Mouse (Mus musculus): ENCODE results near the gene Ccdc87.
"Not testable (repeated sequence)": the region's sequence is repeated elsewhere in the genome, so short reads cannot be mapped to it uniquely, and the experiment has no call there.

The Ccdc87 gene

GRCm38 (mm10) chr19:4838526-4839140, 533 bp upstream of the Ccdc87 start:
- peak in 1 of 2 experiments; percentile 18 for DNase-seq (ENCODE audit: low spot score in 2 of 2)

DNA sequence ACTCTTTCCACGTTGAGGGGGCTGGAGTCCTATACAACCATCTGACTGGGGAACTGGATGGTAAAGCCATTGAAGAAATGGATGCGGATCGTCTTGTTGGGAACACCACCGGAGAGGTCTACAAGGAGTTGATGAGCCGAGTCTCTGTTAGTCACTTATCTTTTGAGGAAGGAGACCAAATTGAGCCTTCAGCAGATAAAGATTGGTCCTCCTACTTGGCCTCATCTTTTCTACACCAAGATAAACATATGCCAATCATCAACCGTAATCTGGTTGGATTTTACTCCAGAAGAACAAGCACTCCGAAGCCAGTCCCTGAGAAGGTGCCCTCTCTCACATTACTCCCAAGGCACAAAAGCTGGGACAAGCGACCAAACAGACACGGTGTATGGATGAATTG, 1.7 kb downstream of the Ccdc87 start:
- DNase-seq (ENCODE audit: low spot score in 2 of 2), result no peak

DNA sequence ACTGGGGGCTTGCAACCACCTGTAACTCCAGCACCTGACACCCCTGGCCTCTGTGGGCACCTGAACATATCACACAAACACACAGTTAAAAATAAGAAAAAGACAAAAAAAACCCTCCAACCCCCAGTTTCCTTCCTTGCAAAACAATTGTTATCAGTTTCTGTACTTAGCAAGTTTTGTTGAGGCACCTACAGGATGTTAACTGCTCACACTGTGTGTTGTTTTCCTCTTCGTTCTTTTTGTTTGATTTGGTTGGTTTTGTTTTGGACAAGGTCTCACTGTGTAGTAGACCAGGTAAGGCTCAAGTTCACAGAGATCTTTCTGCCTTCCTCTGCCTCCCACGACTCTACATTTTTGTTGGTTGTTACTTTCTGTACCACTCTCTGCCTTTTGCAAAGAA, 3.4 kb downstream of the Ccdc87 start:
- DNase-seq (ENCODE audit: low spot score in 2 of 2), result no peak

DNA sequence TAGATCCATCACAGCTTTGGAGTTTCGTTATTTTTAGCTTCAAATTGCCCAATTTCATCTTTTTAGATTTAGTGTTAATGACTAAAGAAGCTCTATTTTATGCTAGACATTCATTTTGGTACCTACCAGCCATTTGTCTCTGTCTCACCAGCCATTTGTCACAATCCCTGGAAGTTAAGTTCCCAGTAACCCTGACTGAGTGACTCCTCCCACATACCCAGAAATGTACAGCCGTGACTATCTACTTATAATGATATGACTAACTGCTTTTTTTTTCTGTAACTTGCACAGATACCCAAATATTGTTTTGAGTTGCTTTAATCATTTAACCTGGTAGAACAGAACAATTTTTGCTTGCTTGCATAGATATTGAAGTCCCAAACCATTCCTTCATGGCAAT, 6.7 kb downstream of the Ccdc87 start:
- DNase-seq (ENCODE audit: low spot score in 2 of 2), result no peak

DNA sequence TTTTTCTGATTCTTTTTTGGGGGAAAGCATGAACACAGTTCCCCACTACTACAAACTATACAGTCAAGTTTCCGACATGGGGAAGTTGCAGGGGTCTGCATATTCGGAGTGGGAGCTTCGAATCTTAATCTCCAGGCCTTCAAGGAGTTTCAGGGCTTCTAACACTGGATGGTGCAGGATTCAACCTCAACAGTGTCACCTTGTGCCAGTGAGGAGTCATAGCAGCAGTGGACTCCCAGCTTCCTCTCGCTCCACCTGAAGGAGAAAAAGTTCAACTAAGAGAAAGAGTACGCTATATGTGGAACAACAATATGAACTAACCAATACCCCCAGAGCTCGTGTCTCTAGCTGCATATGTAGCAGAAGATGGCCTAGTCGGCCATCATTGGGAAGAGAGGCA, 8.3 kb downstream of the Ccdc87 start:
- peak in 1 of 2 experiments; percentile 25 for DNase-seq (ENCODE audit: low spot score in 2 of 2)

DNA sequence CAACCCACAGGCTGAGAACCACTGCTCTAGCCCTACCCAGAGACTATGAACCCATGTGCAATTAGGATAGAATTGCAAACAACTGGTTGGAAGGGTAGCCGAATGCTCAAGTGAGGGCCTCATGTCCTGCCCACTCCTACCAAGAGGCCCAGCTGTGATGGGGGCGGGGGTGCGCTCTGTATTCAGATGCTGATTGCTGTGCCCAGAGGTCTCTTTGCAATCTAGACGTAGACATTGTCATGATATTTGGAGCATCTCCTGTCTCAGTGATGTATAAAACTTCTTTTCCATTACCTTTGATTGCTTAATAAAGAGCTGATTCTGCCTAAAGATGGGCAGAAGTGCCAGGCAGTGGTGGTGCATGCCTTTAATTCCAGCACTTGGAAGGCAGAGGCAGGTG, 10.6 kb downstream of the Ccdc87 start:
- no peak for DNase-seq (ENCODE audit: low spot score in 2 of 2)

- no peak for DNase-seq (ENCODE audit: low spot score in 2 of 2)
Observed at GRCm38 (mm10) chr19:4850281-4850680, 11.1 kb downstream of the Ccdc87 start.

DNA sequence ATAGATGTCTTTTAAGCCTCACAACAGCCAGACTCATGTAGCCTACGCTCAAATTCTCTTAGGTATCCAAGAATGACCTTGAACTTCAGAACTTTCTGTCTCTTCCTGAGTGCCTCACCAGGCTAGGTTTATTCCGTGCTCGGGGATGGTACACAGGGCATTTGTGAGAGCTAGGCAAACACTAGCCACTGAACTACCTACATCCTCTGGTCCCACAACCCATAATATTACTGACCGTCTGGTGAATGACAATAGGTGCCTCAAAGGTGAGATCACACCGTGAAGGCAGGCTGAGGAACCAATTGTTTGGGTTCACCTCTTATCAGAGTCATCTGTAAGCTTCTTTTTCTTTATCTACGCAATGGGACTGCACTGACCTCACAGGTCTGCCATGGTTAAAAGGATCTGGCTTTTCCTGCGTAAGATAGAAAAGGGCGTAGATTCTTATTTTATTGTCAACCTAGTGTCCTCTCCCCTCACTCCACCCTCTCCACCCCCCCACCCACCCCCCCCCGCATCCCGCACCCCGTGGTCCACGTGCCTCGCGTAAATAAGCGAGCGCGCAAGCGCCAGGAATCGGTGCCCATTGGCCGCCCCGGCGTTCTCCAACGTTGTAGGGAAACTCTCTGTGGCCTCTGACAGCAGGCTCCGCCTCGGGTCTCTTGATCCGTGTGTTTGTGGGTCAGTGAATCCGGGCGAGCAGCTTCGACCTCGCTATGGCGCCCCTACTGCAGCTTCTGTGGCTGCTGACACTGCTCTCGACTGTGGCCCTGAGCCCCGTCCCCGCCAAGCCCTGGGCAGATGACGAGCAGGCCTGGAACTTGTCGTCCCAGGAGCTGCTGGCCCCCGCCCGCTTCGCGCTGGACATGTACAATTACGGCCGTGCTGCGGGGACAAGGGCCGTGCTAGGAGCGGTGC, 15.6 kb downstream of the Ccdc87 start, which contains the start of gene Ctsf:
Gene Ctsf, plus strand, starts transcription at position 579 of the 918 bp plus-strand sequence.
- DNase-seq (ENCODE audit: low spot score in 2 of 2), result peak; percentile 64 to 75

- DNase-seq (ENCODE audit: low spot score in 2 of 2), result no peak
Observed at GRCm38 (mm10) chr19:4855470-4855820, 16.3 kb downstream of the Ccdc87 start.

- DNase-seq (ENCODE audit: low spot score in 2 of 2), result no peak
Observed at GRCm38 (mm10) chr19:4855951-4856350, 16.8 kb downstream of the Ccdc87 start.

- DNase-seq (ENCODE audit: low spot score in 2 of 2), result peak; percentile 58 to 83
Observed at GRCm38 (mm10) chr19:4859081-4859480, 19.9 kb downstream of the Ccdc87 start.

DNA sequence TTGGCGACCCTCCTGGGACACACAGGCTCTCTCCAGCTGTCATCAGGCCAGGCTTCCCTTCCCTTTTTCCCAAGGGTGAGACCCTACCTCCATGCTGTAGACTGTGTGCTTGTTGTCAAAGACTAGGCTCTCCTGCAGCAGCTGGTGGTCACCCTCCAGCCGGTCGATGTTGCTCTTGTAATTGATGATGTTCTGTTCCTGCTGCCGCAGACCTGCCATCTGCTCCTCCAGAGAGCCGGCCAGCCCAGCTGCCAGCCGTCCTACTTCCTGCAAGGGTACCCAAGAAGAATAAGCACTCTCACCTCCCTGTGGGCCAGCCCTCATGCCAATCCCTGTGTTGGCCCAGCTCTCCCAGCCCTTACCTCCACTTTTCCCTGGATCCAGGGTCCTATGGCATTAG, 23.9 kb downstream of the Ccdc87 start:
- DNase-seq (ENCODE audit: low spot score in 2 of 2), result no peak

- peak in 1 of 2 experiments; percentile 42 for DNase-seq (ENCODE audit: low spot score in 2 of 2)
Observed at GRCm38 (mm10) chr19:4865147-4865546, 26.0 kb downstream of the Ccdc87 start.

DNA sequence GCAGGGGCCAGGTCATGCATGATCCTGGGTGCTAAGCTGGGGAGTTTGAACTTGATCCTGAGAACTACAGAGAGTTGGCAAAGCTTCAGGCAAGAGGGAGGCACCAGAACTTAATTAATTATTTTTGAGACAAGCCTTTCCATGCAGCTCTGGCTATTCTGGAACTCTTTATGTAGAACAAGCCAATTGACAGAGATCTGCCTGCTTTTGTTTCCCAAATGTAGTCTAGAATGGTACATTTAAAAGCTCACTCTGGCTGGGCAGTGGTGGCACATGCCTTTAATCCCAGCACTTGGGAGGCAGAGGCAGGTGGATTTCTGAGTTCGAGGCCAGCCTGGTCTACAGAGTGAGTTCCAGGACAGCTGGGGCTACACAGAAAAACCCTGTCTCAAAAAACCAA, 35.4 kb downstream of the Ccdc87 start:
- not testable (repeated sequence) for DNase-seq (ENCODE audit: low spot score in 2 of 2)

DNA sequence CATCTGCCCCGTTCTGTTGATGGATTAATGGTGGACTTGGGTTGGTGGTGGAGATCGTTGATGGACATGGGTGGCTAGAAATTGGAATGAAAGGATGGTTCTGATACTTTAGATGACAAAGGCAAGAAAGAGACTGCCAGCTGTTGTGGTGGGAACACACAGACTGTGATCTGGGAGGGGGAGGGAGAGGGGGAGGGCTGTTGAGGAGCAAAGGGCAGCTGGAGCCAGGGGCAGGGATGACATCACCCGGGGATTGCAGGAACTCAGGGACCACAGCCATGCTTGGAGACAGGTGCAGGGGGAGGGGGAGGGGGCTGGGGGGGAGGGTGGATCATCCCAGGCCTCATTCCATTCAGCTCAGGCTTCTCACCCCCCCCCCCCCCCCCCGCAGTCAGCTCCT, 37.1 kb downstream of the Ccdc87 start:
- no peak for DNase-seq (ENCODE audit: low spot score in 2 of 2)

GRCm38 (mm10) chr19:4876755-4877154, 37.6 kb downstream of the Ccdc87 start:
- no peak for DNase-seq (ENCODE audit: low spot score in 2 of 2)

GRCm38 (mm10) chr19:4877785-4878184, 38.6 kb downstream of the Ccdc87 start, which contains the start of gene Actn3:
Gene Actn3 (minus strand): TSS chr19:4877909.
- no peak for DNase-seq (ENCODE audit: low spot score in 2 of 2)

GRCm38 (mm10) chr19:4878405-4879323, 39.5 kb downstream of the Ccdc87 start, which contains the start of gene Zdhhc24:
Gene Zdhhc24 (plus strand): TSS chr19:4878668.
- DNase-seq (ENCODE audit: low spot score in 2 of 2), result peak; percentile 95 to 99

GRCm38 (mm10) chr19:4879324-4879703, 40.1 kb downstream of the Ccdc87 start:
- no peak for DNase-seq (ENCODE audit: low spot score in 2 of 2)

DNA sequence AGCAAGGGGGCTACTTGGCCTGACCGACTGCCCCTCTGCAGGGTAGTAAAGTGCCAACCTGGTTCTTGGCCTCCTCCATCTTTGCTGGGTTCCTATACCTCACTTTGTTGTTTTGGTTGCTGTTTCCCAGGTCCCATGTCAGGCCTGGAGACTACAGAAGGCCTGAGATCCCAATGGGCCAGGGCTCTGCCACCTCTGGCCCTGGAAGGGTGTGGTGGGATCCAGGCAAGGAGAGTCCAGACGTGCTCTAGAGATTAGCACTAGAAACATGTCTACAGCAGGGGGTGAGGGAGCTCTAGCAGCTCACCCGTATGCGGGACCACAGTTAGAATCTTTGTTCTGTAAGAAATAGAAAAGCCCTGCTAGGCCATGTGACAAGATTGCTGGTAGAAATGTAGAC, 44.8 kb downstream of the Ccdc87 start:
- DNase-seq (ENCODE audit: low spot score in 2 of 2), result peak in 1 of 2 experiments; percentile 44

DNA sequence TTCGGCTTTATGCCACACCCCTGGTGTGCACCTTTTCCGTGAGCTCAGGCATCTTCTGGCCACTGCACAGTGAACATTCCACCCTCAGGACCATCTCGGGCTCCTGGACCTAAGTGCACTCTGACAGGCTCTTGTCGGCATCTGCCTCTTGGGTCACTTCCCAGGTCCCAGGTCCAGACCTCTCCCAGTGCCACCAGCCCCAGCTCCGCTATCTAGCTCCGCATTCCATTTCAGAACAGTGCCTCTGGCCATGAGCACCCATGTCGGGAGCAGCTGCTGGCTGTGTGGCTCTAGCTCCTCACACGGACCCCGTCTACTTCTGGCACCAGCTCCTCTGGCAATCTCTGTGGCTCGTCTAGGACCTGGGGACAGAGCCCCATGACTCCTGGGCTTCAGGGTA, 50.6 kb downstream of the Ccdc87 start:
- DNase-seq (ENCODE audit: low spot score in 2 of 2), result no peak

DNA sequence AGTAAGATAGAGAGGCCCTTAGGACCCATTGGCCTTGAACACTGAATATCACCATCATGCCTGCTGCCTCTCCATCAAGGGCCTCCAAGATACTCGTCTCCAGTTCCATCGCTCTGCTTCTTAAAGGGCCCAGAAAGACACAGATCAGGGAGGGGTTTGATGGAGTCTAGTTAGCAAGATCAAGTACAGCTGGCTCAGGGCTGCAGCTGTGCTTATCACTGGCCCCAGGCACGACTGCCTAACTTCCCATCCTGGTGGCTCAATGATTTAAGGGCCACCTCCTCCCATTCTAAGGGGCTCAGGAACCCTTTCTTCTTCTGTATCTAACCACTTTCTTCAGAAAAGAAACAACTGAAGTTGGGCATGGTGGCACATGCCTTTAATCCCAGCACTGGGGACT, 52.6 kb downstream of the Ccdc87 start:
- DNase-seq (ENCODE audit: low spot score in 2 of 2), result peak in 1 of 2 experiments; percentile 60
